Mouse (Mus musculus) ovary, postnatal 36 days (tissue): ENCODE measurements at regions not wholly inside any gene's neighbourhood (a gene's known extent, or its start where the extent isn't known, plus 50 kb on each side); places are given as distances from the start of the nearest gene placed in this dataset.

ENCODE experiments used
- DNase-seq: peaks from one replicate; pipeline ENCODE4 v3.0.0; 2022; ENCODE audit warnings: low spot score, mixed read lengths

GRCm38 (mm10) chr14:21932771-21933170, 56.6 kb downstream of the Zfp503 start:
- DNase-seq = no peak

- DNase-seq = no peak
Observed at GRCm38 (mm10) chr14:21931944-21932343, 57.5 kb downstream of the Zfp503 start.

- DNase-seq = no peak
Observed at GRCm38 (mm10) chr14:21929048-21929447, 60.4 kb downstream of the Zfp503 start.

- DNase-seq = no peak
Observed at GRCm38 (mm10) chr14:21916671-21917070, 67.9 kb upstream of the Comtd1 start.

- peak; percentile 29 for DNase-seq
Observed at GRCm38 (mm10) chr14:21904498-21905395, 56.0 kb upstream of the Comtd1 start.

- peak; percentile 47 for DNase-seq
Observed at GRCm38 (mm10) chr14:21903562-21904497, 55.1 kb upstream of the Comtd1 start.

- DNase-seq = no peak
Observed at GRCm38 (mm10) chr14:21902856-21903255, 54.1 kb upstream of the Comtd1 start.

- no peak for DNase-seq
Observed at GRCm38 (mm10) chr14:21902456-21902855, 53.7 kb upstream of the Comtd1 start.

GRCm38 (mm10) chr14:21900951-21901350, 52.2 kb upstream of the Comtd1 start:
- DNase-seq = no peak

- DNase-seq = no peak
Observed at GRCm38 (mm10) chr14:21900516-21900915, 51.7 kb upstream of the Comtd1 start.
